Mouse (Mus musculus): ENCODE results near the gene Ffar4.

GRCm38 (mm10) chr19:38063201-38063600, 33.7 kb upstream of the Ffar4 start:
- no peak for TF ChIP-seq CTCF (IDR thresholded peaks at IDR 0.05; ENCODE audit: borderline replicate concordance, control insufficient read depth, extremely low read depth, insufficient read depth, low read length, poor library complexity)
- no peak for TF ChIP-seq POLR2A (IDR thresholded peaks at IDR 0.05; ENCODE audit: control insufficient read depth, extremely low read depth, insufficient read depth, low read length, poor library complexity)

Measured in thymus, adult 2 months (tissue).